Mouse (Mus musculus) cerebellum, adult 9-10 months (tissue): ENCODE data around the gene Spns1.
"Not testable (repeated sequence)": the region's sequence is repeated elsewhere in the genome, so short reads cannot be mapped to it uniquely, and the experiment has no call there.

Experiments used
- DNase-seq: peaks from one replicate; pipeline ENCODE4 v3.0.0; 2022

Gene Spns1

DNA sequence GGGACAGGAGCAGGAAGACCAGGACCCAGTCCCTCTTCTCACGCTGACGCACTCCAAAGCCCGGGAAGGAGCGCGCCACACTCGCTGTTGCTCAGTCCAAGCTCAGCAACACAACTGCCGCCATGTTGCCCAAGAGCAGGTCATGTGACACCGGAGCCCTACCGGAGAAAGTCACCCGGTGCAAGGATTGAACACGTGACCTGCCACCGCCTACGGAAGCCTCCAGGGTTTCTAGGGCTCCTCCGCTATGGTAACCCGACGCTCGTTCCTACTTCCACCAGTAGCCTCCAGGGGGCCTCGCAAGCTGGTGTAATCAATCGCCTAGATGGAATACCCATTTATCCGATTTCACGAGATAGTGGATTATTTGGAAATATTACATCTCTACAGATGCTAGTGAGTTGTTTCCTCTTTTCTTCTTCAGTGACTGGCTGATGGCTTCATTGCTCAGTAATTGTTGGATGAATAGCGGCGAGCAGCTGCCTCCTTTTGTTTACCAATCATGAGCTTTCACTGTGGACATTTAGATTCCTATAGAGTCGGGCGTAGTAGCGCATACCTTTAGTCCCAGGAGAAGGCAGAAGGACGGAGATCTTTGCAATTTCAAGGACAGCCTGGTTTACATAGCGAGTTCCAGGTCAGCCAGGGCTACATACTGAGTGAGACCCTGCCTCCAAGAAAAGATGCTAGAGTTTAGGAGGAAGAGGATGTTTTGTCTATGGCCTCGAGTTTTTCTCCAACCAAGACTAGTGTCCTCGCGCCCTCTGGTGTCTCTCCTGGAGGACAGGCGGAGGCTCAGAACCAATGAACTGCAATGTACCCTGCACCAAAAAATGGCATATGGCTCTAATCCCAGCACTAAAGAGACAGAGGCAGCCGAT lies at the start of gene Spns1:
Gene Spns1 (minus strand): TSS at position 173 of the 881 bp plus-strand sequence.
- peak; percentile 98 for DNase-seq

DNA sequence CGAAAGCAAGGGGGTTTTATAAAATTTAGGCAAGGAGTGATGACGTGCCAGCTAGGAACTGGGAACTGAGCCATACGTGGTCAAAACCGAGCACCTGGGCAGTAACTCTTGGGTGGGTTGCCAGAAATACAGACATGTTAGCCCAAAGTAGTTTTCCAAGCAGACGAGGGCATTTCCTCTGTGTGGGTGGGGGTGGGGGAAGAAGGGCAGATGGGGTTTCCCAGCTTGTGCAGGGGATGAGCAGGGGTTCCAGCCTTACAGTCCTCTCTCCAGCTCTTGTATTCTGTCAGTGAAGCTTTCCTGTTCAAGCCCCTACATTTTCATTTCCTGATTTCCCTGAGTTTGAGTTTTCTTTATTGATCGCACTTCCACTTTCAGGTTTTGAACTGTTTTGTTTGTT lies 46.9 kb upstream of the Spns1 start:
- DNase-seq: no peak

DNA sequence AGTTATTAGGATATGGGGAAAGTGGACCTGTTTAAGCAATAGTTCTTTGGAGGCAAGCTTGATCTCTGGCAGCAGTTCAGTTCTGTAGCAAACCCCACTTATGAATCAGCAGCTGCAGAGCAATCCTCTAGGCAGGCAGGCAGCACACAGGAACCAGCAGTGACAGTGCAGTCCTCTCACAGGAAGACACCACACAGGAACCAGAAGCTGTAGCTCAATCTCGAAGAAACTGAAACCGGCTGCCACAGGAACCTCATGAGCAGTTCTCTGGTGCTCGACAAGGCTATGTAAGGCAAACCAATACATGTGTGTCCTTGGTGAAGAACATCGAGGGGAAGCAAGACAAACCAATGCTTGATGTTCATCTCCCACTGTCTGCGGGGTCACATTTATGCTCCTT lies 44.5 kb upstream of the Spns1 start:
- DNase-seq: no peak

DNA sequence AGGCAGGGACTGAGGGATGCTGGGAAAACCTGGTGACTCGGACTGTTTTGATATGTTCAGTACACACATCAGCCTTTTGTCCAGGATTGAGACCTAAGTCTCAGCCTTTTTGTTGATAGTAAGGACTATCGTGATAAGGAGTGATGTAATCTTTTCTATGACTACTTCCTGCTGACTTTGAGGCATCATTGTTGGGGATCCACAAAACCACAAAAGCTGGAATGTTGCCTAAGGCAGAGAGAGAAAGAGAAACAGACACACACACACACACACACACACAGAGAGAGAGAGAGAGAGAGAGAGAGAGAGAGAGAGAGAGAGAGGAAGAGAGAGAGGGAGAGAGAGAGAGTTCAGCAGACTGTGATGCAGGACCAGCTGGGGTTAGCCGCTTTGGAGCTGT lies 41.2 kb upstream of the Spns1 start:
- no peak for DNase-seq

GRCm38 (mm10) chr7:126417606-126418005 lies 40.4 kb upstream of the Spns1 start:
- no peak for DNase-seq

DNA sequence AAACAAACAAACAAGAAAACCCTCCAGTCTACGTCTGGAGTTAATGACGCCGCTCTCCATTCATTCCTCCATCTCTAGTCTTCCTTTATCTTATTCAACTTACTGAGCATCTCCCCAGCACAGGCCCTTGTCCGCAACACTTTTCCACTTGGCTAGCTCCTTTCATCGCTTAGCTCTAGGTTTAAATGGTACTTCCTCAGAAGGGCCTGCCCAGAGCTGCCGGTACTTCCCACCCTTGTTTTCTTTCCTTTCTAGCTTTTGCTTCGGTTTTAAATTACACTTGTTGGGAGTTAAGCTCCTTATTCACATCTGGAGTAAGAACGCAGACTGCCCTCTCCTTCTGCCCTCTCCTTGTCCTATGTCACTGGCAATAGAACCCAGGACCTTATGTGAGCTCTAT lies 39.8 kb upstream of the Spns1 start:
- no peak for DNase-seq

- DNase-seq: no peak
Observed at GRCm38 (mm10) chr7:126416615-126417014, 39.4 kb upstream of the Spns1 start.

- no peak for DNase-seq
Observed at GRCm38 (mm10) chr7:126414725-126415124, 37.5 kb upstream of the Spns1 start, which contains the start of gene Cd19. TSS of gene Cd19 (minus strand) at chr7:126414889.

DNA sequence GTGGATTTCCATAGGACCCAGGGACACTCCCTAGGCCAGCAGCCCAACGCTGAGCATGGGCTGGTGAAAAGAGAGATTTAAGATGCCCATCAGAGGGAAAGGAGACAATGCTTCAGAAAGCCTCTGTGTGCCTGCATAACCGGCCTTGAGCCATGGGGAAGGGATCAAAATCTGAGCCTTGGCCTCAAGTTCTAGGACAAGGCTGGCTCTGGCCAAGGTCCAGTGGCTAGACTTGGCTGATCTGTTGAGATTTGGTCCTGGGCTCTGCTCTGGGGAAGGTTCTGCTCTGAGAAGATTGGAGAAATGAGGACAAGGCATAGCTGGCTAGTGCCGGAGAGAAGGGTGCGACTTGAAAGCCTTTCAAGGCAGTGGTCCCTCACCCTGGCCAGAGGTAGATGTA lies 33.8 kb upstream of the Spns1 start:
- no peak for DNase-seq

DNA sequence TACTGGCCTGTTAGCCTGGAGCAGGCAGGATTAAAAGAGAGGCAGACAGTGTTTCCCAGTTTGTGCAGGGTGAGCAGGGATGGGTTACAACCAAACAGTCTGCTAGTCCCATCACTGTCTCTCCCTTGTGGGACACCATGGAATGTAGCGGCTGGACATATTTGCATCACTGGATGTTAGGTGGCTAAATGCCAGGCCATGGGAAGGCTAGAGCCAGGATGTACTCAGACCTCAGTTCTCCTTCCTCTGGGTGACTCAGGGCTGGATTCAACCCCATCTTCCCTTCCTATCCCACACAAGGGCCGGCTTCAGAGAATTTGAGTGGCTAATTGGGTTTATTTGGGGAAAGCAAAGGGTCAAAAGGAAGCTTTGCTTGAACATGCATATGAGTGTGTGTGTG lies 31.4 kb upstream of the Spns1 start:
- DNase-seq: no peak

DNA sequence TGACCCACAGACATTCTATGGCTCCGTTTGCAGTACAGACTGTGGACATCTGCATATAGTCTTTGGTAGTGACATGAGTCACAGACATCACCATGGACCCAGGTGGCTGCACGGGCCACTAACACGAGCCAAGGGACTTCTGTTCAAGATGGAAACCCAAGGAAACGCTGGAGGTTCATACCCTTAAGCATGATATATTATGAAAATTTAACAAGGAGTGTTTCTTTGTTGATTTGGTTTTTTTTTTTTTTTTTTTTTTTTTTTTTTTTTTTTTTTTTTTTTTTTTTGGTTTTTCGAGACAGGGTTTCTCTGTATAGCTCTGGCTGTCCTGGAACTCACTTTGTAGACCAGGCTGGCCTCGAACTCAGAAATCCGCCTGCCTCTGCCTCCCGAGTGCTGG lies 25.3 kb upstream of the Spns1 start:
- not testable (repeated sequence) for DNase-seq

DNA sequence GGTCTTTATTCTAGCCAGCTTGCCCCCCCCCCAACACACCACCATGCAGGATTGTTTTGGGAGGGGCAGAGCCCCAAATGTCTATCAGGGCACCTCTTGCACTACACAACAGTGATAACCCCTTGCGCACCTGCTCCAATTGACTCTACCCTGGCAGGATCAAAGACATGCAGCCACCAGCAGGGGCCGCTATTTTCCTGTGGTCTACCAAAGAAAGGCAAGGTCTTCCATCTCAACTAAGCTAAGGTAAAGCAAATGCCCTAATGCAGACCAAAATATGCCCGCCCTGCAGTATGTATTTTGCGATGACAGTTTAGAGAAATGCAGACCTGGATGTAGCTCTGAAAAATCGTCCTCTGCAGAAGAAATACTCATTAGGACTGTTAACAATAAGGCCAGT lies 22.3 kb upstream of the Spns1 start:
- peak; percentile 84 for DNase-seq

GRCm38 (mm10) chr7:126397822-126398221 lies 20.6 kb upstream of the Spns1 start:
- DNase-seq: no peak

DNA sequence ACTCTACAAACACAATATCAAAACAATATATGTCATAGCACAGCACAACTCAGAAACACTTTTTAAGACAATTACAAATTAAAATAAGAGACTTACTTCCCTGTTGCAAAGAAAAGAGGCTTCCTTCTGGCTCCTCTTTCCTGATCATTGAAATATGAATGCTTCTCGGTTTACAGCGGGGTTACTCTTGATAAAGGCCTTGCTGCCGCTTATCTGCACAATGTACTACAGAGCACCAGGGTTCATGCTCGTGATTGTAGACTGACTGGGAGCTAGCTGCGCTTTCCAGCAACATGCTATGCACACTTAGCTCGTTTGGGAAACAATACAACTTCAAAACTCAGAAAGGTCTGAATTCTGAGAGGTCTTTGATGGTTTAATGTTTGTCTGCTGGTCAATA lies 20.0 kb upstream of the Spns1 start:
- DNase-seq: no peak

- DNase-seq: peak; percentile 100
Observed at GRCm38 (mm10) chr7:126396298-126397119, 19.3 kb upstream of the Spns1 start, which contains the start of gene Nfatc2ip. TSS of gene Nfatc2ip (minus strand) at chr7:126396737.

DNA sequence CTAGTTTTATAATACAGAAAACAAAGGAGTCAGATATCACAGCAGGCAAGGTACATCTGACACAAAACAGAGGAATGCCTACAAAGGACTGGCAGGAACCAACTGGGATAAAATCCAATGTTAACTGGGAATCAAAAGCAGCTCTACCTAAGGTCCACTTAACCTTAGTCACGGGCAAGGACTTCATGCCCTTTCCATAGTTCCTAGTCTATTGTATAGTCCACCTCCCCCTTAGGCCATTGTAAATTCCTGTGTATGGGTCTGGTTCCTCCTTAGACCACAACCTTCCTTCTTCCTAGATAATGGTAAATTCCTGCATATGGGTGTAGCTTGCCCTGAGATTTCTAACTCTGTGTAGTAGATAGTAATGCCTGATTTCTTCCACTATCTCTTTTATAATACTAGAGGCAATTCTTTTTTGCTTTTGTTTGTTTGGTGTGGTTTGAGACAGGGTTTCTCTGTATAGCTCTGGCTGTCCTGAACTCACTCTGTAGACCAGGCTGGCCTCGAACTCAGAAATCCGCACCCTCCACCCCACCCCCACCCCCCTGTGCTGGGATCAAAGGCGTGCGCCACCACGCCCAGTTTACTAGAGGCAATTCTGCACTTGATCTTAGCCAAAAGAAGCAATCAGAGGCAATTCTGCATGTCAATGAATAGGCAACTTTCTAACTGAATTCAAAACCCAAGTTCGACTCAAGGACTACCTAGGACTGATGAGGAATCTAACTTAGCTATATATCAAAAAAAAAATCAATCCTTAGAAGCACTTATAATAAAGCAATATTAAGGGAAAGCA lies 15.0 kb upstream of the Spns1 start:
- DNase-seq: not testable (repeated sequence)

GRCm38 (mm10) chr7:126388185-126388584 lies 10.9 kb upstream of the Spns1 start:
- no peak for DNase-seq

DNA sequence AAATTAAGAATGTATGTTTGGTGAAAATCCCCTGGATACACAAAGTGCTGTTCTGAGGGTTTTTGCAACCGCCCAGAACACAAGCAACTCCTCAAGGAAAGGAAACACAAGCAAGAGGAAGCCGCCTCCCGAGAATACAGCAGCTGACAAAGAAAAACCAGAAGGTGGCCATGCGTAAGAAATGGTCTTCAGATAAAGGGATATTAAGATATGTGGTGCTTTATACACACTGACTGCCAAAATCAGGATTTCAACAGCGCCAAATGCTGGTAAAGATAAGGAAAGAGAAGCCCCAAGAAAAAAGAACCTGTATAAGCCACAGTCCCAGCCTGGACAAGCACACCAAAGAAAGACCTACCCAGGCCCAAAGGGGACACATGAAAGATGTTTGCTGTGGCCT lies 6.3 kb upstream of the Spns1 start:
- DNase-seq: no peak

DNA sequence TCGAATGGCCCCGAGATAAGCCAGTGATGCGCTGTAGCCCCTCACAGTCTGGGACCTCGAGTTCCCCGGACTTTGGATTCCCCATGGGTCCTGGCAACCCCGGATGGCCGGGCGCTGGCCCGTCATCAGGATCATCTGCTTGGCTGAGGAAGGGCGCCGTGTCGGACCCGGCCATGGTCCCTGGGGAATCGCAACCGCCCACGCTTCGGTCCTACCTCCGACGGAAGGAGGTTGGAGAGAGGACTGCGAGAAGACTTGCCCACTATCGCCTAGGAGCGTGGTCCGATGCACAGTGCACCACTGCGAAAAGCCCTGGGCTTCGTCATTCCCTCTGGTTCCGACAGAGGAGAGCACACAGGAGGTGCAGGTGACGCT lies 360 bp downstream of the Spns1 start:
- peak; percentile 53 for DNase-seq

DNA sequence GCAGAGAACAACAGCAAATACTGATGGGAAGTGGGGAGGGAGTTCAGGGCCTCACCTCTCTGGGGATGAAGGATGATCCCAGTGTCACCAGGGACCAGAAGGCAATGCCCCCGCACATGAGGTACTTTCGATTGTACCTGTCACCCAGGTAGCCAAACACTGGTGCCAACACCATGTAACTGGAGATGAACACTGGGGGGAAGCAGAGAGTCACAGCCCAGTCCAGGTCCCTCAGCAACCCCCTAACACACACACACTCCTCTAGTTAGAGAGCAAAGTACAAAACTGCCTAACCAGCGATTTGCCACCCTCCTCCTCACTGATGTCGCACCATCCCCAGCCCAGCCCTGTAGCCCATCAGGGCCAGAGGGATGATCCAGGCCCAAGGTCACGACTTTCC lies 2.2 kb downstream of the Spns1 start:
- DNase-seq: no peak

GRCm38 (mm10) chr7:126374526-126374925 lies 2.7 kb downstream of the Spns1 start:
- DNase-seq: no peak

DNA sequence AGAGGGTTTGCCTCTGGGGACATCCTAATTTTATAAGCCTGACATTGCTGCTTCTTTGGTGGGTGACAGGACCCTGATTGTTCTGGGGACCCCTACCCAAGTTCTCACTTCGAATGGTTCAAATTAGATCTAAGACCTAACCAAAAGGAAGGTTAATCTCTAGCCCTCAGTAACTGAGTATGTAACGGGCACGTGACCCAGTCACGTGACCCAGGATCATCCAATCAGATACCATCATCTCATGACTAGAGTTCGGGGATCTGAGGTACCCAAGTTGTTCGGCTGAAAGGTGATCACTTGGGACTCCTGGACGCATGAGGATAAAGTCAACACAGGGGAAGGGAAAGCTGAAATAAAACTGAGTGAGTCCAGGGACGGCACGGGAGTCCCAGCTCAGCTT lies 4.2 kb downstream of the Spns1 start:
- DNase-seq: no peak

- no peak for DNase-seq
Observed at GRCm38 (mm10) chr7:126369393-126369792, 7.9 kb downstream of the Spns1 start, which contains the start of gene Lat. TSS of gene Lat (minus strand) at chr7:126369570.
